Mouse (Mus musculus): Measurements from ENCODE around the gene Lect2. TPM values are rescaled to one million over a fixed set of nuclear protein-coding genes. Genes with fewer than 3 reads are reported as not detected.

Gene Lect2
- polyA plus RNA-seq, 1 experiment from 2014 or later: 0.88 TPM

DNA sequence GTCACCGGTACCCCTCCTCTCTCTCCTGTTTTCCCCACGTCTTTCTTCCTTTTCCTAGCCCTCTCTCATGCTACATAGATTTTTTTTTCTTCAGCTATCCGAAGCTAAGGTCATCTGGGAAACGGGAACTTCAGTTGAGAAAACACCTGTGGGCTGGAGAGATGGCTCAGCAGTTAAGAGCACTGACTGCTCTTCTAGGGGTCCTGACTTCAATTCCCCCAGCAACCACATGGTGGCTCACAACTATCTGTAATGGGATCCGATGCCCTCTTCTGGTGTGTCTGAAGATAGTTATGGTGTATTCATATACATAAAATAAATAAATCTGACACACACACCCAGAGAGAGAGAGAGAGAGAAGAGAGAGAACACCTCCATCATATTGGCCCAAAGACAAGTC lies 12.7 kb downstream of the Lect2 start:
- no peaks in the 10 kb centered on the region for H3K9me3 ChIP-seq (replicated peaks; ENCODE audit: low read length)
- no peaks in the 10 kb centered on the region for H3K27me3 ChIP-seq (ENCODE audit: insufficient read depth, low read length)
- WGBS: 68% methylated on average over 5 of the region's 5 CpGs
- no peaks in the 10 kb centered on the region for H3K4me1 ChIP-seq (replicated peaks; ENCODE audit: insufficient read depth, low read length)
- ATAC-seq (replicated peaks; ENCODE audit: low FRiP score, low read depth): no peak
- no peaks in the 10 kb centered on the region for H3K36me3 ChIP-seq (ENCODE audit: insufficient read depth, low read length)
- DNase-seq (ENCODE audit: low spot score): no peak
- H3K9ac ChIP-seq (ENCODE audit: low read depth, low read length): no peak overlapping the region
- H3K27ac ChIP-seq: no peak overlapping the region
- H3K4me3 ChIP-seq (replicated peaks; ENCODE audit: low read depth, low read length): no peak overlapping the region
- H3K4me2 ChIP-seq (ENCODE audit: low read length): no peak overlapping the region
- TF ChIP-seq CTCF (IDR thresholded peaks at IDR 0.05; ENCODE audit: low read depth): peak; percentile 39; the same call in 1 of the 2 replicates

DNA sequence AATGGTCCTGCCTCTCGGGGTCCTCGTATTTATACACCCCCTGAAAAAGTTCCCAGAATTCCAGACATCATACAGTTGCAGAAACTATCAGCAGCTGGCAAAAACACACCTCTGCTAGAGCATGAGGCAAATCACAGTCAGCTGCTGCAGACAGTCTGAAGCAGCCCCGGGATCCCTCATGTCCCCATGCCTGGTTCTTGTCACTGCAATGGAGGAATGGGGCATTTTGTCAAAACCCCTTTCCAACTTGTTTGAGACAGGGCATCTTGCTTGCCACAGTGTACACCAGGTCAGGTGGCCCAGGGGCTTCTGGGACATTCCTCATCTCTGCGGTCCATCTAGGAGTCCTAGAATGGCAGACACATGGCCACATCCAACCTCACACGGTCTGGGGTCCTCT lies 13.4 kb downstream of the Lect2 start:
- ATAC-seq (replicated peaks; ENCODE audit: low FRiP score, low read depth): no peak
- Histone ChIP-seq H3K4me2 (ENCODE audit: low read length) (no peak overlapping the region), H3K4me1 (replicated peaks; ENCODE audit: insufficient read depth, low read length) (no peaks in the 10 kb centered on the region), H3K27me3 (ENCODE audit: insufficient read depth, low read length) (no peaks in the 10 kb centered on the region), H3K36me3 (ENCODE audit: insufficient read depth, low read length) (no peaks in the 10 kb centered on the region), H3K4me3 (replicated peaks; ENCODE audit: low read depth, low read length) (no peak overlapping the region), H3K9ac (ENCODE audit: low read depth, low read length) (no peak overlapping the region), H3K27ac (no peak overlapping the region), H3K9me3 (replicated peaks; ENCODE audit: low read length) (no peaks in the 10 kb centered on the region)
- WGBS: 84% methylated on average over 5 of the region's 5 CpGs
- no peak for DNase-seq (ENCODE audit: low spot score)
- no peak for TF ChIP-seq CTCF (IDR thresholded peaks at IDR 0.05; ENCODE audit: low read depth)

DNA sequence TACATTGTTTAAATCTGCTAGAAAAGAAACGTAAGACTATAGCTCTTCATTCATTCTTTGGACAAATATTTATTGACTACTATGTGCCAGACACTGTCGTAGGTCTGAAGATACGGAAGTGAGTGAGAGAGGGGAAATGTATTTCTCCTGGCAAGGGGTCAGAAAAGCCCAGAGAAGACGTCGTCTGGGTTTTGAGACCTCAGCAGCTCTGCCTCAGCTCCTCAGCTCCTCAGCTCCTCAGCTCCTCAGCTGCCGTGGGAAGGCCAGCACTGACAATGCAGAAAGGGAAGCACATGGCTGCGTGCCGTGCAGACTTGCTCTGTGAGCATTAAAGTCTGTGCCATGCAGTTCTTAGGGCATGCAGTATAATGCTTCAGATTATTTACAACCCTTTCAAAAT lies 18.6 kb downstream of the Lect2 start:
- WGBS: 52% methylated on average over 8 of the region's 8 CpGs
- Histone ChIP-seq H3K4me2 (ENCODE audit: low read length) (no peak overlapping the region), H3K27me3 (ENCODE audit: insufficient read depth, low read length) (no peaks in the 10 kb centered on the region), H3K9me3 (replicated peaks; ENCODE audit: low read length) (no peaks in the 10 kb centered on the region), H3K9ac (ENCODE audit: low read depth, low read length) (no peak overlapping the region), H3K4me3 (replicated peaks; ENCODE audit: low read depth, low read length) (no peak overlapping the region), H3K27ac (no peak overlapping the region), H3K36me3 (ENCODE audit: insufficient read depth, low read length) (no peaks in the 10 kb centered on the region), H3K4me1 (replicated peaks; ENCODE audit: insufficient read depth, low read length) (no peaks in the 10 kb centered on the region)
- DNase-seq (ENCODE audit: low spot score) (no peak), ATAC-seq (replicated peaks; ENCODE audit: low FRiP score, low read depth) (no peak)
- no peak for TF ChIP-seq CTCF (IDR thresholded peaks at IDR 0.05; ENCODE audit: low read depth)

DNA sequence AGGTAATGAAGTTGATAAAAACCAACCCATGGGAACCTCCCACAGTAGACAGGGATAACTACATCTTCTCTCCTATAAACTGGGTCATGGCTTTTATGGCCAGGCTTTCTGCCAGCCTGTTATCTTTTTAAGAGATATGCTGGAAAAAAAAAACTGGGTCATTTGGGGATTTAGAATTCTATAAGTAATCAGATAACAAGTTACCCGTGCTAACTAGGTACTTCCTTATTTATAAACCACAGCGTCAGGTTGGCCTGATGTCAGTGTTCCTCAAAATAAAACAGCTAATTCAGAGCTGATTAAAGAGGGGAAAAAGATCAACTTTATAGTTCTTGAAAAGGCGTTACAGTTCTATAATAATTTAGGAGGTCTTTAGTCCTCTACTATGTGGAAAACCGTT lies 19.3 kb downstream of the Lect2 start:
- H3K27ac ChIP-seq: no peak overlapping the region
- no peak for TF ChIP-seq CTCF (IDR thresholded peaks at IDR 0.05; ENCODE audit: low read depth)
- no peak overlapping the region for H3K4me3 ChIP-seq (replicated peaks; ENCODE audit: low read depth, low read length)
- no peaks in the 10 kb centered on the region for H3K4me1 ChIP-seq (replicated peaks; ENCODE audit: insufficient read depth, low read length)
- no peak for DNase-seq (ENCODE audit: low spot score)
- H3K4me2 ChIP-seq (ENCODE audit: low read length): no peak overlapping the region
- no peak for ATAC-seq (replicated peaks; ENCODE audit: low FRiP score, low read depth)
- no peaks in the 10 kb centered on the region for H3K36me3 ChIP-seq (ENCODE audit: insufficient read depth, low read length)
- H3K27me3 ChIP-seq (ENCODE audit: insufficient read depth, low read length): no peaks in the 10 kb centered on the region
- H3K9me3 ChIP-seq (replicated peaks; ENCODE audit: low read length): no peaks in the 10 kb centered on the region
- WGBS: 80% methylated on average over 4 of the region's 4 CpGs
- H3K9ac ChIP-seq (ENCODE audit: low read depth, low read length): no peak overlapping the region

DNA sequence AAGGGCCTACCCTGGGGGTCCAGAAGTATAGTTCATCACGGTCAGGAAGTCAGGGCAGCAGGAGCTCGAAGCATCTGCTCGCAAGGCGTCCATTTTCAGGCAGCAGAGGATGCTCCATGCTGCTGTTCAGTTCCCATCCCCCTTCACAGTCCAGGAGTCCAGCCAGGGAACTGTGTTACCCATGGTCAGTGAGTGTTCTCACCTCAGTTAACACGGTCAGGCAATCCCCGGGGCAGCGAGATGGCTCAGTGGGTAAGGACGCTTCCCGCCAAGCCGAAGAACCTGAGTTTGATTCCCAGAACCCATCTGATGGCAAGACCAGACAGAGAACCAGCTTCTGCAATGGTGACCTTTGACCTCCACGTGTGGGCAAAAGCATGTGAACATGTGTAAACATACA lies 20.0 kb downstream of the Lect2 start:
- H3K9me3 ChIP-seq (replicated peaks; ENCODE audit: low read length): no peaks in the 10 kb centered on the region
- 83% methylated on average over 11 of the region's 11 CpGs for WGBS
- no peak overlapping the region for H3K9ac ChIP-seq (ENCODE audit: low read depth, low read length)
- no peaks in the 10 kb centered on the region for H3K27me3 ChIP-seq (ENCODE audit: insufficient read depth, low read length)
- no peak for ATAC-seq (replicated peaks; ENCODE audit: low FRiP score, low read depth)
- no peaks in the 10 kb centered on the region for H3K4me1 ChIP-seq (replicated peaks; ENCODE audit: insufficient read depth, low read length)
- TF ChIP-seq CTCF (IDR thresholded peaks at IDR 0.05; ENCODE audit: low read depth): no peak
- no peak overlapping the region for H3K4me3 ChIP-seq (replicated peaks; ENCODE audit: low read depth, low read length)
- no peak overlapping the region for H3K27ac ChIP-seq
- no peak overlapping the region for H3K4me2 ChIP-seq (ENCODE audit: low read length)
- DNase-seq (ENCODE audit: low spot score): no peak
- H3K36me3 ChIP-seq (ENCODE audit: insufficient read depth, low read length): no peaks in the 10 kb centered on the region

DNA sequence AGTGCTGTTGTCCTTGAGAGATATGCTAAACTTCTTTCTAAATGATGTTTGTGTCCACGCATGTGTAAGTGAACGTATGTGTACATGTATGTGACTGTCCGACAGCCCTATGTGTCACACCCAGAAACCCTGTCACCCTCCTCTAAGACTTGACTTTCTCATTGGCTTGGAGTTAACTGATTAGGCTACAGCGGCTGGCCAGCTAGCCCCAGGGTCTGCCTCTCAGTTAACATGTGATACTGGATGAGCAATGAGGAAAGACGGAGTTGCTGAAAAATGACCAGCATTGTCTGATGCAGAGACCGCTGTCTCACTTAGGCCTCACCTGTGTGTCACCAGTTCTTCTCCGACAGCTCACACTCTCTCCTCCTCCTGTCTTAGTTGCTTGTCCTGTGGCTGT lies 20.5 kb downstream of the Lect2 start:
- WGBS: 95% methylated on average over 7 of the region's 7 CpGs
- no peak for ATAC-seq (replicated peaks; ENCODE audit: low FRiP score, low read depth)
- no peak for TF ChIP-seq CTCF (IDR thresholded peaks at IDR 0.05; ENCODE audit: low read depth)

DNA sequence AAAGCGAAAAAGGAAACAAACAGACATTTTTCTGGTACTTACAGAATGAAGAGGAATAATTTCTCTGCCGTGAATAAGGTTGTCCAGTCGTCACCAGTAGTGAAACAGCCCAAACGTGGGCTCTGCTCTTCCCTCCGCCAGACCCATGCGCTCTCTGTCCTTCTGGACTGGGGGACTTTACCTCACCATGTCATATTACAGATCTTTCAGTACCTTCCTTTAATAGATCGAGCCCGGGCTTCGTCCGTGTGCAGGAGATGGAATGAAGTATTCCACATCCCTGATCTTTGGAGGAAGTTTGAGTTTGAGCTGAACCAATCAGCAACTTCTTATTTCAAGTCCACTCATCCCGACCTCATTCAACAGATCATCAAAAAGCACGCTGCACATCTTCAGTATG lies 21.4 kb downstream of the Lect2 start:
- ATAC-seq (replicated peaks; ENCODE audit: low FRiP score, low read depth) (no peak), DNase-seq (ENCODE audit: low spot score) (no peak)
- H3K9me3 ChIP-seq (replicated peaks; ENCODE audit: low read length): no peaks in the 10 kb centered on the region
- 87% methylated on average over 12 of the region's 12 CpGs for WGBS
- H3K4me2 ChIP-seq (ENCODE audit: low read length): no peak overlapping the region
- H3K27ac ChIP-seq: no peak overlapping the region
- H3K36me3 ChIP-seq (ENCODE audit: insufficient read depth, low read length): no peaks in the 10 kb centered on the region
- no peak overlapping the region for H3K4me3 ChIP-seq (replicated peaks; ENCODE audit: low read depth, low read length)
- no peak for TF ChIP-seq CTCF (IDR thresholded peaks at IDR 0.05; ENCODE audit: low read depth)
- H3K9ac ChIP-seq (ENCODE audit: low read depth, low read length): no peak overlapping the region
- no peaks in the 10 kb centered on the region for H3K4me1 ChIP-seq (replicated peaks; ENCODE audit: insufficient read depth, low read length)
- no peaks in the 10 kb centered on the region for H3K27me3 ChIP-seq (ENCODE audit: insufficient read depth, low read length)

More for the DNA sequence above, 20.5 kb downstream of the Lect2 start:
- Histone ChIP-seq H3K27me3 (ENCODE audit: insufficient read depth, low read length) (no peaks in the 10 kb centered on the region), H3K4me1 (replicated peaks; ENCODE audit: insufficient read depth, low read length) (no peaks in the 10 kb centered on the region), H3K36me3 (ENCODE audit: insufficient read depth, low read length) (no peaks in the 10 kb centered on the region), H3K9ac (ENCODE audit: low read depth, low read length) (no peak overlapping the region), H3K9me3 (replicated peaks; ENCODE audit: low read length) (no peaks in the 10 kb centered on the region), H3K27ac (no peak overlapping the region), H3K4me3 (replicated peaks; ENCODE audit: low read depth, low read length) (no peak overlapping the region), H3K4me2 (ENCODE audit: low read length) (no peak overlapping the region)
- DNase-seq (ENCODE audit: low spot score): no peak
